Mouse (Mus musculus): ENCODE measurements at regions not wholly inside any gene's neighbourhood (a gene's known extent, or its start where the extent isn't known, plus 50 kb on each side); places are given as distances from the start of the nearest gene placed in this dataset.
"Not testable (repeated sequence)": the region's sequence is repeated elsewhere in the genome, so short reads cannot be mapped to it uniquely, and the experiment has no call there.

DNA sequence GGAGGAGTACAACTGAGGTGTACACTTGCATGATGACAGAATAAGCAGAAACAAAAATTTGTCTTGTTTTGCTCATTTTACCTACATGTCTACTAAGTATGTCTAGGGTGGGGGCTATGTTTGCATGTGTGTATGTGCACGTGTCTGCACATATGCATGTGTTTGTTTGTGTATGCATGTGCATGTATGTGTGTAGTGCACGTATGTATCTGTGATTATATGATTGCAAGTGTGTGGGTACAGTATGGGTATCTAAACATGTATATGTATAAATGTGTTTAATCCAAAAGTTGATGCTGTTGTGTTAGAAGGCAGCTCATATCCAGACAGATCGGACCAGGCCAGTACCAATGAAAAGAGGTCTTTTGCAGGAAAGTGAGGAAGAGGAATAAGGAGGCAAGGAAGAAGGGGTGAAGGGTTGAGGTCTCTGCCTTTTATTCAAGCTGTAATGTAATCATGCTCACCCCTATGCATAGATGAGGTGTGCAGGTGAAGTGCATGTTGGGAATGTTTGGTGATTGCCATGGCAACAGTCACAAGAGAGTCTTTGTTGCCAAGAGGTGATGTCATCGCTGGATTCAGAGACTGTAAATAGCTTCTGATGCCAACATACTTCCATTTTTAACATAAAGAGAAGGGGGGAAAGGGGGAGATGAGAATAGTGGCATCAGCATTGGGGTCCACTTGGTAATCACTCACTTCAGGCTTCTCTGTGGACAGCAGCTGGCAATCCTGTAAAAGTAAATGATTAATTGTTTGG lies 1447.7 kb downstream of the Zfp704 start:
- peak; percentile 3 for DNase-seq

DNA sequence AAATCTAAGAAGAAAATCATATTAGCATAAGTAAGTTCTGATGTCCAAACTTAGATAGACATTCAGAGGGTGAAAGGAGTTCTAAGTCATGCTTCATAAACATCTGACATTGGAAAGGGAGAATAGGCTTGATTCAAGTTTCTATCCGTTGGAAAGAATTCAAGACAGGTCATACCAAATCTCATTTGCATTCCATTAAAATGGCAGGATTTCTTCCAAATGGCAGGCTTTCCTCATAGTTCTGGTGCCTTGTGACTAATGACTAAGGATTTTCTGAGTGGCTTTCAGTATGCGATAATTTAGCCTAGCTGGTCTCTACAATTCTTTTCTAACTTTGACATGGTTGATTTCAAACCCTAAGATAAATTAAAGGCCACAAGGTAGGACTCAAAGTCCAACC lies 1466.9 kb downstream of the Zfp704 start:
- DNase-seq, result no peak

DNA sequence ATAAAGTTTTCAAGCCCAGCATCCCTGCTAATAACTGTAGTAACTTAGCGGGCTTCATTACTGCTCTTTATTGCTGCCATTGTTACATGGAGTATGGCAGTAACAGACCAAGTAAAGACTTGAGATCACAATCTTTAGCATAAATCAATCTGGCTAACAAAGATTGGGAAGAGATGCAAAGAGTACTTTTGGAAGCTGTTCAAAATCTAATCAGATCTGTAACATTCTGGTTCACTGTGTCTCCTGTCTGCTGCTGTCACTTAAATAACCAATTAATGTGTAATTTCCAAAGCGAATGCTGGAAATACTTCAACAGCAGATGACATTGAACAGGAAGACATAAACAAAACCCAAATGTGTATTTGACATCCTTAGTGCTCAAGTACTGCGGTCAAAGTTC lies 1467.7 kb downstream of the Zfp704 start:
- no peak for DNase-seq

DNA sequence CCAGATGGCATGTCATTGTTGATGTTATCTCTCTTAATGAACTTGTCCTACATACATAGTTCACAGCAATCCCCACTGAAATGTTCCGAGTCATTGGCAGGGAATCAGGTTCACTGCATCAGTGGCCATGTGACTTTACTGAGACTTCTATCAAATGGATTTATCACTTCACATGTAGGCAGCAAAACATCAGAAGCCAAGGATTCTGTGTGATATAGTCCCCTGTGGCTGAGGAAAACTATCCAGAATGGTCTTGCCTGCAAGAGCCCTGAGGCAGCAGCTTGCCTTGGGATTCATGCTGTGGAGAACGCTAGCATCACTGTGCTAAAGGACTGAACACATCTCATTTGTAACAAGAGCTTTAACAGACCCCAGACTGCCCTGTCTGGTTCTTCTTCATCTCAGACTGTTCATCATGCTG lies 1468.2 kb downstream of the Zfp704 start:
- no peak for DNase-seq

DNA sequence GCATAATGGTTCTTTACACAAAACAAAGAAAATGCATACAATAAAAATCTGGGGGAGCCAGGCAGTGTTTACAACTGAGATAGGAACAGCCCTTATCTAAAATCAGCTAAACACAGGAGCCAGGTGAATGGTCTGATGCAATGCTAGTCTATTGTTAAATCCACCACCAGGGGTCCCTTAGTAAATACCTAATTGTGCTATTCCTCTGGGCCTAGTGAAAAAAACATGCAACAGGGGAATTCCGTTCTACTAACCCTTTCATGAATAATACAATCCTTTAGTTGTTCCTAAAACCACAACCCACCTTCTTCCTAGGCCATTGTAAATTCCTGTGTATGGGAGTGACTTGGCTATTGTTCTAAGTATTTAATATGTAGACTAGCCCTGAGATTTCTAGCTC lies 1486.2 kb downstream of the Zfp704 start:
- not testable (repeated sequence) for DNase-seq

DNA sequence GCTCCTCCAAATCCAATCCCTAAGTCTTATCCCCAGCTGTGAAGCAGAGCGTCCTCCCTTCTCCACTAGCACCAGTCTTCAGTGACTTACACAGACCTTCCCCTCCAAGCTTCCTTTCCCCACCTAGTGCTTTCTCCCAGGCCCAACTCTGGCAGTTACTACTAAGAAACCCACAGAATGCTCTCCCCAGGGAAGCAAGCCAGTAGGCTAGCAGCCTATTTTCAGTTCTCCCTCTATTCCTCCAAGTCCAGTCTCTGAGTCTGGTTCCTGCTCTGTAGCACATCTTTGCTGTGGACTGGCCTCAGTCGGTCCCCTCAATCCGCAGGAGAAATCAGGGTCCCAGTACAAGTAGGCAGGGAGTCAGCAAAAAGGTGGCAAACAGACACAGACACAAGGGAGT lies 1486.7 kb downstream of the Zfp704 start:
- no peak for DNase-seq

DNA sequence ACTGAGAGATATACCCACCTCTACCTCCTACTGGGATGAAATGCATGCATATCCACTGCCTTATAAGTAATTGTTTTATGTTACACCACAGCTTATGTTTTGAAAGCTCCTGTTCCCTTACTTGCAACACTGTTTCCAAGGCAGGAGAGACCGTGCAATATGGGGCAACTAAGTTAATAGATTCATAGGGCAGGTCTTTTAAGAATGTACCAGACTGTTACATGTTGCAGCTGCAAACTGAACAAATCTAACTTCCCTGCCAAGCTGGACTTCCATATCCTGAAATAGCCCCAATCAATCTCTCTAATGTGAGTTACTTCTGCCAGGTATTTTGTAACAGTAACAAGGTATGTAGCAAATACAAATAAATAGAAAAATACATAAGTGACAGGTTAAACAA lies 1478.0 kb upstream of the 1700008P02Rik start:
- no peak for DNase-seq

DNA sequence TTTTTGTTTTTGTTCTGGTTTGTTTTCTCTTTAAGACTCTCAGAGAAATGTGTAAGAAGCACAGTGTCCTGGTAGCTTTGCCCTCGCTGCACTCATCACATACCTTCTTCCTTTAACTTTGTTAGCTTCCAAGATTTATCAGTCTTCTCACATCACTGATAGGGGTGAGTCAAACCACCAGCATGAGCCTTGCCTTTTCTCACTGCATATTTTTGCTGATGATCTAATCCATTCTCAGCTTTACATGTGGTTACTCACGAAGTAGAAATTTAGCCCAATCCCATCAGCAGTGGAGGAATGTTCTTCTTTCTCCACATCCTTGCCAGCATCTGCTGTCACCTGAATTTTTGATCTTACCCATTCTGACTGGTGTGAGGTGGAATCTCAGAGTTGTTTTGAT lies 1464.5 kb upstream of the 1700008P02Rik start:
- DNase-seq, result no peak

DNA sequence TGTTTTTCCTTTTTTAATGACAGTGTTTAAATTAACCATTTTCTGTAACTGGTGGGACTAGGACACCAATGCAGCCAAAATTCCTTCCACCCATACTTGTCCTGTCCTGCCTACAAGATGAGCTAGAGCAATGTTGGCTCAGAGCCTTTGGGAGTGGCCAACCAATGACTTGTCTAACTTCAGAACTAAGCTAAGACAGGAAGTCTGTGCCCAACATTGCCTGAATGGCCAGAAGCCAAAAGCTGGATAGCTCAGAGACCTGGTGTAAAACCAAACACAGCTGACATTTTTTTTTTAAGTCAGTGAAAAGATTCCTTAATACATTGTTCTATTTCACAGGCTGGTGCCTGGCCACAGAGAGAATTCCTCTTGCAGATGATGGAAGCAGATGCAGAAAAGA lies 1433.5 kb upstream of the 1700008P02Rik start:
- DNase-seq, result no peak

DNA sequence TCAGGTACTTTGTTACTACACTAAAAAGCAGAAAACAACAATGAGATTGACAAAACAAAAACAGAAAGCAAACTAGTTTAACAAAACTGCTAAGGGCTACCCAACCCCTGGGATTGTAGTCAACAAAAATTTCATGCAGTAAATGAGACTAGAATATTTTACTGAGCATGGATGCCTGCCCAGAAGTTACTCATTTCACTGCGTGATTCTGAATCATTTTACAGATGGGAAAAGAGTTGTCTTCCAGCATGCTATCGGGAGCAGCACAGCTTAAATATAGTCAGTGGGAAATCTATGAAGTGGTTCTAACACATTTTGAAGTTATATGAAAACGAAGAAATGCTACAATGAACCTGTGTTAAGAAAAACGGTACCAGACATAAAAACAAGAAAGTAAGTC lies 1430.9 kb upstream of the 1700008P02Rik start:
- peak; percentile 7 for DNase-seq

DNA sequence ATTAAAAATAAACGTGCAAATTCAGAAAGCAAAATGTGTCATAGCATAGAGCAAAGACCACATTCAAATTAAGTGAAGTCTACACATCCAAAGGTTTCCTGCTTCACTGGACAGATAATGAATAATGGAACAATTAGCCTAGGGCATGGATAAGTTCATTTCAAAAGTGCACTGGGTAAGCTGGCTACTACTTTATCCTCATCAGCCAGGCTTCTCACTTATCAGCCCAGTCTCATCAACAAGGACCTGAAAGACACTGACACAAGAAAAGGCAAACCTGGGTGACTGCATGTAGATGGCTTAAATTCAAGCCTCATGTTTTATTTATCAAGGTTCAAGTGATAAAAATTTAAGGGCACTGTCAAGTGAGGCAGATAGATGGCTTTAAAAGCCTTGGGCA lies 1429.5 kb upstream of the 1700008P02Rik start:
- no peak for DNase-seq

DNA sequence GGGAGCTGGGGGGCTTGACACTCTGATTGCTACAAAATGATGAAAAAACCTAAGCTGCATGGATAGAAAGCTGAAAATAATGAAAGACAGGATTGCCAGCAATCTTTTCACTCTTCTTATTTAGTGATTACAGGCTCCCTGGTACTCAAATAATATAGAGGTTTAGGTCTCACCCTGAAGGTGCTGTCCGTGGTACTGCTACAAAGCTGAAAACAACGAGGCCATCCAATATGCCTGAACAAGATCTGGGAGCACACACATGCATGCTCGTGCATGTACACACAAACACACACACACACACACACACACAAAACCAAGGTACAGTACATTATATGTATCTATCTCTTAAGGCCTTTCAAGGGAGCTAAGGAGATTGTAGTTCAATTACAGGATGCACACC lies 1426.1 kb upstream of the 1700008P02Rik start:
- no peak for DNase-seq

DNA sequence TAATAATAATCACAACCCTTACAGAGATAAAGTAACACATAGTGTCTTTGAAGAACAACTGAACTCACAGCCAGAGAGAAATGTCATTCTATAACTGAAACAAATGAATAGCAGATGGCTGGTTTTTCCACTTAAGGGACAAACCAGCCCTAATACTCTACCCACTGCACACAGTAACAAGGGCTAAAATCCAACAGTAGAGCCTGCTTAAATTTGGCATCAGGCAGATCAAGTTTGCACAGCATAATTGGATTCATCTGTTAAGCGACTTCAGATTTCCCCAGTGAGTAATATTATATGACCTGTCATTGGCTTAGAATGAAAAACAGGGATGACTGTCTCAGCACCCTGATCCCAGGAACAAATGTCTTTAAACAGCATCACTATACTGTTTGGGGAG lies 1416.5 kb upstream of the 1700008P02Rik start:
- DNase-seq, result no peak

DNA sequence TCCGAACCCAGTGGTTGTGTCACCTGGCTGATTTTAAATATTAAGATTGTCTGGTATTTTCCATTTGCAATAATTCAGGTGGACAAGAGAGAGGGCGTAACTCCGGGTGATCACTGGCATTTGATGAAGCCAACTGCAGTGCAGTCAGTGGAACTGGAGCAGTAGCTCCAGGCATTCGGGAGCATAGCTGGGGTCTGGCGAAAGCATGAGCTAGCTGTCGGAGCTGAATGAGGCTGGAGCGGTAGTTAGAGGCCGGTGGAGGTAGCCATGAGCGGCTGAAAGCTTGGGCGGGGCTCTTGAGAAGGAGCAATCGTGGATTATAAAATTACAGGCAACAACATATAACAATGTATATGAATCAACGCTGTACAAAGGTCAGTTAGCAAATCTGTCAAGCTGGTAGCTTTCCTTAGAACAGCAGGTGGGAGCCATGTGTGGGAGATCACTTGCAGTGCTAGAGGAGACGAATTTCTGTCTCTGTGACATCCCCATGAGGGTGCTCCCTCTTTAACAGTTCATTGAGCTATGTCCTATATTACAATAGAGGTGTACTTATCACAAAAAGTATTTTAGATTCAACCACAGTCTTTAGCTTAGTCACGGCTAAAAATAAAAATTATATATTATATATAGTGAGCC lies 1415.0 kb upstream of the 1700008P02Rik start:
- DNase-seq, result no peak

DNA sequence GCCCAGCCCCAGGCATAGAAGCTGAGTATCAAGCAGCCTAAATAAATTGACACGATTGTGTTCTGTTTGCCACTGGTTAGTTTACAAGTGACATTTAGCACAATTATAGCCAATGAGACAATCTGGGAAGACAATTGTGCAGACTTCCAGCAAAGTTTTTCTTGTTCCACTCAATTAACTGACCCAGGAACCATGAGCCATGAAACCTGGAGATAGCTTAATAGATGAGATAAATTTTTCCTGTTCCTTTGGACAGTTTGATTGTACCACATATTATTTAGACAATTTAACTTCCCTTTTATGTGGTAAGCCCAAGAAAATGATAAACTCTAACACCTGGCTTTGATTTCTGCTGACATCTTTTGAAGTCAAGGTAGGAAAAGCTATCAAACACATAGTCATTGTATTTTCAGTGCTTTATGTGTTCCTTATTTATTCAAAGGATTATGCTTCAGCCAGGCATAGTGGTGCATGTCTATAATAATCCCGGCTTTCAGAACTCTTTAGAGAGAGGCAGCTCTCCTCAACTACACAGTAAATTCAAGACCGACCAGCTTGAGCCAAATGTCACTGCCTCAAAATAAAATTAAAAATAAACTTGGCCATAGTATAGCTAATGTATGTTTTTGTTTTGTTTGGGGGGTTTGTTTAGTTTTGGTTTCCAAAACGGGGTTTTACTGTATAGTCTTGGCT lies 1406.2 kb upstream of the 1700008P02Rik start:
- no peak for DNase-seq

DNA sequence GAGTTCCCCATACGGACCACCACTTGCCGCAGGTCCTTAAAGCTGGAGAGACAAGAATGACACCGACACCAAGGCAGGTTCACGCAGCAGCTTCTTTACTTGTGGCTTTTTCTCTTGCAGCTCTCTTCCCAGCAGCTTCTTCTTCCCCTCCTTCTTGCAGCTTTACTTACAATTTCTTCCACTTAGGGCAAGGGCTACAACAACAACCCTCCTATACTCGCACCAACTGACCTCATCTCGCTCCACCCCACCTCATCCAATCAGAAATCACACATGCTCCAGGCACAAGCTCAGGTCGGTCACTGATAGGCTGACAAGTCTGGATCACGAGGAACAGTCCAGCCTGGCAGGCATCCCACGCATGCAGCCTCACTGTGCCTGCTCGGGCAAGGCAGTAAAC lies 1402.4 kb upstream of the 1700008P02Rik start:
- no peak for DNase-seq

DNA sequence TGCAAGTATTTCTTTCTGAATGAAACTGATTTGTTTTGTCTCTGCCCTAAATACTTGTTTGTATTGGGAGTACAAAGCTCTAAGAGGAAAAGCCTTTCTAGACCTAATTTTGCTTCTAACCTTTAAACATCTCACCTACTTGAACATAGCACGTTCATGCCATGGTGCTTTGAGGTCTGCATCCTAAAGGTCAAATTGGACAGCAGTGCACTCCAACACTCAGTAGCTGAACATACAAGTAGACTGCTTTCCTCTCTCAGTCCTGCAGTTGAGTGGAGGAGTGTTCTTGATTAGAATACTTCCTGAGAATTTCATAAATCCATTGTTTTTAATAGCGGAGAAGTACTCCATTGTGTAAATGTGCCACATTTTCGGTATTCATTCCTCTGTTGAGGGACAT lies 1397.2 kb upstream of the 1700008P02Rik start:
- DNase-seq, result no peak

DNA sequence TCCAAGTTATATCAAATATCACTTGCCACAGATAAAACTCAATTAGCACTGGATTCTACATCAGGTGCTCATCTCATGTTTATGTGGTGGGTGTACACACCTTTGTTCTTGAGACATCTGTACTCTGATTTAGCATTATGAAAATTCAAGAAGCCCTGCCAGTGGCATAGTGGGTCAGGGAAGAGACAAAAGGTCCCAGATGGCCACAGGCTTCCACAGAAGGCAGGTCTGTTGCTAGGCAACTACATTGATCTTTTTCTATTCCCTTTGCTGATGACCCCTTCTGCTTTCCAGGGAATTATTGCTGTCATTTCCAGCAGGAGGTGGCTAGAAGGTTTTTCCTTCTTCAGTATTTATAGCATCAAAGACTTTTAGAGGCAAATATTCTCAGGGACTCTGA lies 1396.7 kb upstream of the 1700008P02Rik start:
- DNase-seq, result no peak

DNA sequence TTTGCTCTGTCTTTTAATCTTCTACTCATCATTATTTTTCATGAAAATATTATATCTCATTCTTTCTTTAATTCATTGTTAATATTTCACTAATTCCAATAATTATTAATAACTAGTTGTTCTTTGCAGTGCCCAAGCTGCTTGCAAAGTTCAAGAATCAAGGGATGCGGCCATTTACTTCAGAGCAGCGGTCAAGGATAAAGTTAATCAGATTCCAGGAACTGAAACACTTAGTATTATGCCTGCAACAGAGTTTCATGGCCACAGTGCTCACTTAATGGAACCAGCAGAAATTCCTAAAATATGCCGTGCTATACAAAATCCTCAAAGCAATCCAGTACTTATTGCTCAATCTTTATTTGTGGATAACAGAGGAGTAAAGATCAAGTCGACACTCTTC lies 1389.7 kb upstream of the 1700008P02Rik start:
- no peak for DNase-seq

DNA sequence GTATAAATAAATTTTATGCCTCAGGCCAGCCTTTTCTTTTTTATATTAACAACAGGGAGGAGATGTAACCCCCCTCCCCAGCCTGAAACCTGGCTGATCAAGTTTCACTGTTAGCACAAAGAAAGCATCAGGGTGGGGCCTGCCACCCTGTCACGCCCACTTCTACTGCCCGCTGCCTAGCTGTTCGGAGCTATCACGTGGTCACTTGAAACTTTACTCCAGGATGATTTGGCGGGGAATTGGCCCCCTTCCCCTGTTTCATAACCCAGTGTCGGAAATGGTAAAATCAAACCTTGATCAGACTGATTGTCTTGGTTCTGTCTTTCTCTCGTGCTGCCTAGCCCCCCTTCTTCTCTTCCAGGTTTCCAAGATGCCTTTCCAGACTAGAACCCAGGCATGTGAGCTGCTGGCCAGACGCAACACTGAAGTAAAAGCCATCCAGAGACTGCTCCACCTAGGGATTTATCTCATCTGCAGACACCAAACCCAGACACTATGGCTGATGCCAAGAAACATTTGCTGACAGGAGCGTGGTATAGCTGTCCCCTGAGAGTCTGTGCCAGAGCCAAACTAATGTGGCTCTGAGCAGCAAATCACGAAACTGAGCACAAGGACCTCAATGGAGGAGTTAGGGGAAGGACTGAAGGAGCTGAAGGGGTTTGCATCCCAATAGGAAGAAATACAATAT lies 1386.6 kb upstream of the 1700008P02Rik start:
- no peak for DNase-seq

DNA sequence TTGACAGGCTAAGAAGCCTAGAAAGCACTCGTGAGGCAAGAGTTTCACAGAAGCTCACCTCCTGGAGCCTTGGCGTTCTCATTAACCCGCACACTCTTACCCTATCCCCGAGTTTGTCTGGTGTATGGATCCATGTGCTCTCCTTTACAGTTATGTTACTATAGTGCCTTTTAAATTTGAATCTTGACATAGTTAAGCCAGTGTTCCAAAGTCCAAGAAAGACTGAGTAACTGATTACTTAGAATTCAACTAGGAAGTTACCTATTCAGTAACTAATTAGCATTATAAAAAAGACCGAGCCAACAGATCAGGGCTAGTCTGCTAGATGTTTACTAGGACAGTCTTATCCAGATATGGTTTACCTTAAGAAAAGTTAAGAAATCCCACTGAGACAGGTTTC lies 1386.0 kb upstream of the 1700008P02Rik start:
- DNase-seq, result no peak

DNA sequence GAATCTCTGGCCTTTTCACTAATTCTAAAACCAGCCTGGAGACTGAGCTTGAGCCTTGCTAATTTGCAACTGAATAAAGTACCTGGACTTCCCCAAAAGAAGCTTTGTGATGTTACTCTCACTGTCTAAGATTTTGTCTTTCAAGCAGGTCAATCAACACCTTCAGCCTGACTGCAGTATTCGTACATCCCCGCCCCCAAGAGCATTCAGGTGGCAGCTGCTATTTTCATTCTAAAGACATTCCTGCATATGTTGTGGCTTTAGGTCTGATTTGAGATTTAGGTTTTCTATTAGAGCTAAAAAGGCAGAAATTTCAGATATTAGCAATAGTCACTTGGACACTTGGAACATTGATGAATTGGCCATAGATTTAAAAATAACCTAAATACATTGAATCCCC lies 1385.4 kb upstream of the 1700008P02Rik start:
- not testable (repeated sequence) for DNase-seq

DNA sequence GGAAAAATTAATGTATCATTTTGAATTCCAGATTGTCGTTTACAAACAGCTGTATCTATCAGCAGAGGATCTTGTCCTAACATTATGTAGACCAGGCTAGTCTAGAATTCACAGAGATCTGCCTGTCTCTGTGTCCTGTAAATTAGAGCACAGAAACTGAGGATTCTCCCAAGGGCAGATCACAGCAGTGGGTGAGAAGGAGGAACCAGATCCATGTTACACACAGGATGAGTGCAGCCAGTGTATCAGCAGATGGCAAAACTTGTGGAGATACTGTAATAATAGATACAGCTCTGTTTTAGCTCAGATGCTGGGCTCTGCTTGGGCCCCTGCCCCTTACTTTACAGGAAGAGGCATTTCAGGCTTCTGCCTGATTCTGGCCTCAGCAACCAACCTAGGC lies 1384.0 kb upstream of the 1700008P02Rik start:
- DNase-seq, result no peak

DNA sequence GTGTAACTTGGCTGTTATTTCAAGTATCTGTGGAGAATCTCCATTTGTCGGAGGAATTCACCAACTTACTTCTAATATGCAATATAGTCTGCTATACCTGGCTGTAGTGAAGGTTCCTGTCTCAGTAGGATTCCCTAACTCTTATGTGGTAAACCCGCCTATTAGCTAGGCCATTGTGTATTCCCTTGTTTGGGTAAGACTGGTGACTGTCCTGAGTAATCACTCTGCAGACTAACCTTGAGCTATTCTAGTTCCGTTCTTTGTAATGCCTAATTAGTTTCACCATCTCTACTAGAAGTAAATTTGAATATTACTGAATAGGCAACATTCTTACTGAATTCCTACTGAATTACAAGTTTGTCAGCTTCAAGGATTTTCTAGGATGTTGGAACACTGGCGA lies 1380.8 kb upstream of the 1700008P02Rik start:
- DNase-seq, result no peak

Data from right cerebral cortex, postnatal 4 days (tissue).